Mouse (Mus musculus) lung, adult 2 months (tissue): Measurements from ENCODE around the gene Cntnap5c. TPM values are rescaled to one million over a fixed set of nuclear protein-coding genes. Genes with fewer than 3 reads are reported as not detected.

Experiments used
- DNase-seq: peaks from one replicate; pipeline ENCODE4 v3.0.0; 2022
- H3K4me1 ChIP-seq: fragments of 200-500 bp; 2 replicates; pipeline ENCODE4 v1.6.1; 2011; ENCODE audit warnings: low read length; ENCODE audit not compliant: control insufficient read depth, insufficient read depth
- H3K4me3 ChIP-seq: fragments of 200-500 bp; replicated peaks from 2 replicates; pipeline ENCODE3; 2011; ENCODE audit warnings: low read depth, mild to moderate bottlenecking, control low read depth, low read length; ENCODE audit errors: extremely low read depth
- CTCF ChIP-seq: fragments of 200-500 bp; IDR thresholded peaks from 2 replicates; pipeline ENCODE4 v1.5.1; 2011; ENCODE audit warnings: mild to moderate bottlenecking, low read length, control low read depth; ENCODE audit not compliant: insufficient read depth
- POLR2A ChIP-seq: fragments of 200-500 bp; IDR thresholded peaks from 2 replicates; pipeline ENCODE4 v1.6.1; 2011; ENCODE audit warnings: low read depth, mild to moderate bottlenecking, control low read depth, low read length, borderline replicate concordance; ENCODE audit errors: extremely low read depth
- WGBS: fragments of 180-500 bp; shearing (Covaris S2); methylation state at CpG from one replicate; pipeline ENCODE4 v1.1.7; 2018; 5-methylcytosine and 5-hydroxymethylcytosine counted together
- polyA plus RNA-seq: library from polyadenylated mRNA; depleted of rRNA; stranded (reverse); fragments of >200 nt; gene quantifications from 2 replicates; pipeline ENCODE4 v1.2.3, GENCODE M21; 2012; rRNA removed

Cntnap5c gene
- not detected in 2 replicates for polyA plus RNA-seq

GRCm38 (mm10) chr17:57768622-57769610, at the start of gene Cntnap5c:
Cntnap5c (plus strand) TSS chr17:57769570.
- no peak for TF ChIP-seq POLR2A
- no peak for TF ChIP-seq CTCF
- no peak within 1 kb of the TSS for H3K4me3 ChIP-seq
- 16% methylated on average over 26 of the region's 26 CpGs for WGBS
- DNase-seq: no peak
- H3K4me1 ChIP-seq: no peaks in the 10 kb centered on the region

GRCm38 (mm10) chr17:57742119-57742518, 27.3 kb upstream of the Cntnap5c start, which contains the start of gene Gm21834:
Gm21834 (minus strand) TSS chr17:57742219.
- TF ChIP-seq POLR2A: no peak
- TF ChIP-seq CTCF: no peak
- Histone ChIP-seq H3K4me3 (no peak within 1 kb of the TSS), H3K4me1 (no peaks in the 10 kb centered on the region)
- 68% methylated on average over 5 of the region's 5 CpGs for WGBS
- no peak for DNase-seq

GRCm38 (mm10) chr17:57758033-57758432, 11.3 kb upstream of the Cntnap5c start:
- no peaks in the 10 kb centered on the region for H3K4me1 ChIP-seq
- no peak overlapping the region for H3K4me3 ChIP-seq
- no peak for DNase-seq
- 26% methylated on average over 1 of the region's 1 CpGs for WGBS
- TF ChIP-seq CTCF: no peak
- no peak for TF ChIP-seq POLR2A

- H3K4me3 ChIP-seq: no peak overlapping the region
- DNase-seq: no peak
- no peaks in the 10 kb centered on the region for H3K4me1 ChIP-seq
- TF ChIP-seq CTCF (no peak), POLR2A (no peak)
These were observed 2.1 kb upstream of the Cntnap5c start for GRCm38 (mm10) chr17:57767306-57767705.

- DNase-seq: no peak
- WGBS: 9% methylated on average over 4 of the region's 4 CpGs
- H3K4me3 ChIP-seq: no peak overlapping the region
- H3K4me1 ChIP-seq: no peaks in the 10 kb centered on the region
- TF ChIP-seq POLR2A (no peak), CTCF (no peak)
These were observed 1.5 kb downstream of the Cntnap5c start for GRCm38 (mm10) chr17:57770904-57771303.

DNA sequence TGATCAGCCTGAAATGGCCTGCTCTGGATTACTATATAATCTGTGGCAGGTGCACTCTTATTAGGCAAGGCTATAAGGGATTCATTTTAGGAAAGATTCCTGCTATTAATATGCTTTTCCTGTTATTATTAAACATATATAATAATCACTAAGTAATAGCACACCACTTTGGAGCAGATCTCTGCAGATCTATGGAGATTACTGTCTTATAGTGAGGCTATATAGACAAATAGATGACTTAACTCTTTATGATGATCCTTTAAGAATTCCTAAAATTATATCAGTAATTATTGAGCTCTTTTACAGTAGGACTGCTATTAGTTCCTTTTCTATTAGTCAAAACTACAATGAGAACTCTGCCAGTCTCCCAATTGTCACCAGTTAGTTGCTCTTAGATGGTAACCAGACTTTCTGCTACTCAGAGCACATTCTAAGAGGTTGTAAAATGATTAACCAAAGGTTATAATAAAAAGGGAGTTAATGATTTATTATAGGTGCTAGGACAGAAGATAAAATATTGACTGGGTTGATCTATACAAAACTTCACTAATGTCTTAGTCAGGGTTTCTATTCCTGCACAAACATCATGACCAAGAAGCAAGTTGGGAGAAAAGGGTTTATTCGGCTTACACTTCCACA, 18.9 kb downstream of the Cntnap5c start:
- H3K4me3 ChIP-seq: no peak overlapping the region
- no peaks in the 10 kb centered on the region for H3K4me1 ChIP-seq
- TF ChIP-seq CTCF: no peak
- TF ChIP-seq POLR2A: no peak
- WGBS: 82% methylated on average over 1 of the region's 1 CpGs
- DNase-seq: no peak

- WGBS: 76% methylated on average over 3 of the region's 3 CpGs
- H3K4me3 ChIP-seq: no peak overlapping the region
- no peak for DNase-seq
- no peak for TF ChIP-seq CTCF
- no peak for TF ChIP-seq POLR2A
- no peaks in the 10 kb centered on the region for H3K4me1 ChIP-seq
These were observed 26.0 kb downstream of the Cntnap5c start for GRCm38 (mm10) chr17:57795408-57795807.

GRCm38 (mm10) chr17:57796668-57797311, 27.4 kb downstream of the Cntnap5c start:
- TF ChIP-seq POLR2A (no peak), CTCF (no peak)
- Histone ChIP-seq H3K4me1 (no peaks in the 10 kb centered on the region), H3K4me3 (no peak overlapping the region)
- no peak for DNase-seq
- 66% methylated on average over 3 of the region's 3 CpGs for WGBS

DNA sequence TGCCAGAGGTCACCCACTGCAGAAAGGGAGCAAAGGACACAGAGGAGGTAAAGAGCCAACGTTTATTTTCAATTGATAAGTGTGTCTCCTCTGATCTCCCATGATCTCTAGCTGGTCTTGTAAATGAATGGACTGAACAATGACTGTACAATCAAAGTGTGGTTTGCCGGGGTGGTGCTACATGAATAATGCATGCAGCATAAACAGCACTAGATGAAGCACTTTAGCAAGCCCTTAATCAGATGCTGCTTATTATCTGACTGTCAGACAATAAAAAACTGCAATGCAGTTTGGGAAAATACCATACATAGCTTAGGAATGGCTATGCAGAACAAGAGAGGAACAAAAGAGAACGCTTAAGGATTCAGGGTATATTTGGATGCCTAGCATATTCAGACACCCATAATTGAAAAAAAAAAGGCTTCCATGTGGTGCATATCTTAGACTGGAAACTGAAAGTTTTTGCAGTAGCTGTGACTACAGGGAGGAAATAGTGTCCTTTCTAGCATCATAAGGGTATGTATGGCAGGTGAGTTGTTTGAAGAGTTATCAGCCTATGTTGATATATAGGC, 30.1 kb downstream of the Cntnap5c start:
- TF ChIP-seq POLR2A: no peak
- no peak for TF ChIP-seq CTCF
- Histone ChIP-seq H3K4me1 (no peaks in the 10 kb centered on the region), H3K4me3 (no peak overlapping the region)
- DNase-seq: no peak
- 38% methylated on average over 3 of the region's 3 CpGs for WGBS
